Mouse (Mus musculus) hindbrain, embryonic 12.5 days (tissue): Measurements from ENCODE around the gene Gm9736. TPM values are rescaled to one million over a fixed set of nuclear protein-coding genes. Genes with fewer than 3 reads are reported as not detected.
"Not testable (repeated sequence)": the region's sequence is repeated elsewhere in the genome, so short reads cannot be mapped to it uniquely, and the experiment has no call there.

ENCODE experiments used
- ATAC-seq: fragments of 200-750 bp; cut with Nextera tagmentation; 2 replicates; pipeline ENCODE4 v1.8.0; 2017; ENCODE audit warnings: moderate TSS enrichment; ENCODE audit not compliant: low FRiP score
- H3K27ac ChIP-seq: fragments of 300-500 bp; sonication (generic); 2 replicates; pipeline ENCODE4 v1.5.1; 2016; ENCODE audit warnings: mild to moderate bottlenecking
- H3K27me3 ChIP-seq: fragments of 300-500 bp; sonication (generic); 2 replicates; pipeline ENCODE4 v1.6.1; 2016; ENCODE audit warnings: mild to moderate bottlenecking
- H3K36me3 ChIP-seq: fragments of 300-500 bp; sonication (generic); 2 replicates; pipeline ENCODE4 v1.6.1; 2016; ENCODE audit warnings: mild to moderate bottlenecking
- H3K4me1 ChIP-seq: fragments of 300-500 bp; sonication (generic); 2 replicates; pipeline ENCODE4 v1.6.1; 2016
- H3K4me2 ChIP-seq: fragments of 300-500 bp; sonication (generic); replicated peaks from 2 replicates; pipeline ENCODE4 v1.6.1; 2016; ENCODE audit warnings: mild to moderate bottlenecking
- H3K4me3 ChIP-seq: fragments of 300-500 bp; sonication (generic); 2 replicates; pipeline ENCODE4 v1.5.1; 2016; ENCODE audit warnings: mild to moderate bottlenecking
- H3K9ac ChIP-seq: fragments of 300-500 bp; sonication (generic); 2 replicates; pipeline ENCODE4 v1.6.1; 2016; ENCODE audit warnings: mild to moderate bottlenecking, moderate library complexity
- H3K9me3 ChIP-seq: fragments of 300-500 bp; sonication (generic); replicated peaks from 2 replicates; pipeline ENCODE4 v1.6.1; 2016; ENCODE audit warnings: mild to moderate bottlenecking
- WGBS: fragments of 180-500 bp; shearing (Covaris S2); methylation state at CpG from one replicate; pipeline ENCODE4 v1.1.7; 2016; 5-methylcytosine and 5-hydroxymethylcytosine counted together
- polyA plus RNA-seq: library from polyadenylated mRNA; unstranded; fragments of >200 nt; fragmentation: Nextera tagmentation; extraction: Ambion mirVana; gene quantifications from 2 replicates; pipeline ENCODE4 v1.2.1, GENCODE M21; 2016

Gm9736 gene
- polyA plus RNA-seq, 1 experiment from 2014 or later = not detected

DNA sequence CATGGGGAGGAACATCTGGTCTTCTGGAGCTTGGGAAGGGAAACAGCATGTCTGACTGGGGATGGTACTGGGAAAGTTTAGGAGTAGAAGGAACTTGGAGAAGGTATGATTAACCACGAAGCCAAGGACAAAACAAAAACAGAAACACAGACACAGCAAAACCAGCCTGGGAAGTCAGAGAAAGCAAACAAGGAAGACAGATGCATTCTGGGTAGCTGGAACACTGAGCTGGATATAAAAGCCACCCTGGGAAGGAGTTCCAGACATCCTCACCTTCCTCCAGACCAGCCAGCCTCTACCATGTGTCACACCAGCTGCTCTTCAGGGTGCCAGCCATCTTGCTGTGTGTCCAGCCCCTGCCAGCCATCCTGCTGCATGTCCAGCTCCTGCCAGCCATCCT, 35.6 kb downstream of the Gm9736 start, which contains the start of gene Gm10142:
Gene Gm10142, plus strand, starts transcription at position 301 of the 400 bp plus-strand sequence.
- Histone ChIP-seq H3K27ac (no peak within 1 kb of the TSS), H3K9me3 (0 out of 2 replicates have a peak, but pooled peaks cover 6% of the 10 kb centered on the region), H3K27me3 (no peaks in the 10 kb centered on the region), H3K36me3 (no peaks in the 10 kb centered on the region), H3K4me2 (no peak within 1 kb of the TSS), H3K4me1 (no peaks in the 10 kb centered on the region), H3K9ac (no peak within 1 kb of the TSS), H3K4me3 (no peak within 1 kb of the TSS)
- WGBS = 94% methylated on average over 1 of the region's 1 CpGs
- no peak for ATAC-seq

DNA sequence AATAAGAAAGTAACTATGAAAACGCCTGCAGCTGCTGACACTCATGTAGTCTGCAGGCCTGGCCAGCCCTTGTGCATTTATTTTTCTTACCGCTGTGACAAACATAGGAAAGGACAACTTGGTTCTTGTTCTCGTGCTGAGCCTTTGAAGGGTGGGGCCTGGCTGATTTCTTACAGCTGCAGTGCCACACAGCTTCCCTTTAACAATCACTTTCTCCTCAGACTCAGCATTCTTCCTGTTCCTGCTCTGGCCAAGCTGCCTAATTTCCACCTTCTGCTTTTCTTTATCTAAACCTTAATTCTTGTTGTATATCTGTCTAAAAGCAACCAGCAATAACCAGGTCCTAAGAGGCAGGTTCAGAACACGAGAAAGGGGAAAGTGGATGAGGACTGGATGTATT, 37.4 kb downstream of the Gm9736 start:
- Histone ChIP-seq H3K9me3 (0 out of 2 replicates have a peak, but pooled peaks cover 6% of the 10 kb centered on the region), H3K27me3 (no peaks in the 10 kb centered on the region), H3K9ac (no peak overlapping the region), H3K4me2 (no peak overlapping the region), H3K4me3 (no peak overlapping the region), H3K4me1 (no peaks in the 10 kb centered on the region), H3K36me3 (no peaks in the 10 kb centered on the region), H3K27ac (no peak overlapping the region)
- 72% methylated on average over 4 of the region's 4 CpGs for WGBS
- ATAC-seq = no peak

DNA sequence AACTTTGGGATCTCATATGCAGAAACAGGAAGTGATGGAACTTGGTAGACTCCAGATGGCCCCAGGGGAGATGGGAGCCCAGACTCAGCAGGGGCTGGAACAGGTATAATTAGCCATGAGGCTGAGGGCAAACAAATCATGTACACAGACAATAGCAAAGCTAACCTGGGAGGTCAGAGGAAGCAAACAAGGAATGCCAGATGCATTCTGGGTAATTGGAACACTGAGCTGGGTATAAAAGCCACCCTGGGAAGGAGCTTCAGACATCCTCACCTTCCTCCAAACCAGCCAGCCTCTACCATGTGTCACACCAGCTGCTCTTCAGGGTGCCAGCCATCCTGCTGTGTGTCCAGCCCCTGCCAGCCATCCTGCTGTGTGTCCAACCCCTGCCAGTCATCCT, 40.0 kb downstream of the Gm9736 start, which contains the start of gene Gm10024:
Gene Gm10024, plus strand, starts transcription at position 301 of the 400 bp plus-strand sequence.
- ATAC-seq, H3K4me2 ChIP-seq, H3K36me3 ChIP-seq, H3K4me3 ChIP-seq, H3K9ac ChIP-seq, H3K27me3 ChIP-seq, H3K27ac ChIP-seq, H3K4me1 ChIP-seq: not testable (repeated sequence)
- peaks cover 14% of the 10 kb centered on the region; the same call in 1 of the 2 replicates for H3K9me3 ChIP-seq

DNA sequence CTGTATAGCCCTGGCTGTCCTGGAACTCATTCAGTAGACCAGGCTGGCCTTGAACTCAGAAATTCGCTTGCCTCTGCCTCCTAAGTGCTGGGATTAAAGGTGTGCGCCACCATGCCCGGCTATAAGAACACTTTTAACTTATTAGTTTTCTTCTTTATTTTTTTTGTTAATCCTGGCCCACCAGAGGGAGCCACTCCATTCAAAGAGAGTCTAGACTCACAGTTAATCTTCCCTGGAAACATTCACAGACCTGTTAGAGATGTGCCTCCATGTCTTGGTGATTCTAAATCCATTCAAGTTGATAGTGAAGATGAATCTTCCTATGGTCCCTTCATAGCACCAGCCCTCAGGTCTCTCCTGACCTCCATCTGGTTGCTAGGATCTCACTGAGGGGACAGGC, 41.3 kb downstream of the Gm9736 start:
- ATAC-seq = no peak
- no peak overlapping the region for H3K27ac ChIP-seq
- peaks cover 12% of the 10 kb centered on the region; the same call in 1 of the 2 replicates for H3K9me3 ChIP-seq
- H3K27me3 ChIP-seq = no peaks in the 10 kb centered on the region
- WGBS = 73% methylated on average over 3 of the region's 3 CpGs
- H3K36me3 ChIP-seq = no peaks in the 10 kb centered on the region
- H3K9ac ChIP-seq = no peak overlapping the region
- no peaks in the 10 kb centered on the region for H3K4me1 ChIP-seq
- no peak overlapping the region for H3K4me2 ChIP-seq
- H3K4me3 ChIP-seq = no peak overlapping the region

DNA sequence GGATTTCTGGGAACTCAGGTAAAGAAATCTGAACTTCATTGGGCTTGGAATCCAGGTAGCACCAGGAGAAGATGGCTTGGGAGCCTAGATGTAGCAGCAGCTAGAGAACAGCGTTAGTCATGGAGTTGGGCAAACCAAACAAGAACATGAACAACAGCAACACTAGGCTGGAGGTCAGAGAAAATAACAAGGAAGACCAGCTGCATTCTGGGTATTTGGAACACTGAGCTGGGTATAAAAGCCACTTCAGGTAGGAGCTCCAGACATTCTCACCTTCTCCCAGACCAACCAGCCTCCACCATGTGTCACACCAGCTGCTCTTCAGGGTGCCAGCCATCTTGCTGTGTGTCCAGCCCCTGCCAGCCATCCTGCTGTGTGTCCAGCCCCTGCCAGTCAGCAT, 44.8 kb downstream of the Gm9736 start, which contains the start of gene Gm10272:
Gene Gm10272, plus strand, starts transcription at position 301 of the 400 bp plus-strand sequence.
- no peak within 1 kb of the TSS for H3K4me3 ChIP-seq
- H3K9ac ChIP-seq = no peak within 1 kb of the TSS
- no peaks in the 10 kb centered on the region for H3K4me1 ChIP-seq
- H3K4me2 ChIP-seq = no peak within 1 kb of the TSS
- H3K36me3 ChIP-seq = no peaks in the 10 kb centered on the region
- H3K9me3 ChIP-seq = peaks cover 22% of the 10 kb centered on the region
- H3K27me3 ChIP-seq = no peaks in the 10 kb centered on the region
- WGBS = 96% methylated on average over 1 of the region's 1 CpGs
- no peak within 1 kb of the TSS for H3K27ac ChIP-seq
- ATAC-seq = no peak

Other genes starting within 250 kb of the Gm9736 start
- gene Fam207a, start 235.6 kb downstream of the Gm9736 start, polyA plus RNA-seq = 47.3 and 48.0 TPM in 2 replicates
- gene Itgb2, start 221.1 kb downstream of the Gm9736 start, polyA plus RNA-seq = 0.70 and 1.6 TPM in 2 replicates
- gene Pttg1ip, start 169.6 kb downstream of the Gm9736 start, polyA plus RNA-seq = 77.2 and 78.8 TPM in 2 replicates
- 276 and 287 TPM in 2 replicates for gene Sumo3, start 145.3 kb downstream of the Gm9736 start, polyA plus RNA-seq
- 13.2 and 13.3 TPM in 2 replicates for gene Gm49325, start 145.2 kb downstream of the Gm9736 start, polyA plus RNA-seq
- gene Ube2g2, start 129.1 kb downstream of the Gm9736 start, polyA plus RNA-seq = 81.6 and 82.3 TPM in 2 replicates
- gene Tspear, start 64.8 kb downstream of the Gm9736 start, polyA plus RNA-seq = 0.48 and 1.2 TPM in 2 replicates
- not detected in 2 replicates for gene Gm19402, start 60.6 kb downstream of the Gm9736 start, polyA plus RNA-seq
- not detected in 2 replicates for gene Gm9508, start 54.1 kb downstream of the Gm9736 start, polyA plus RNA-seq
- gene Gm10272, start 44.7 kb downstream of the Gm9736 start, polyA plus RNA-seq = not detected in 2 replicates
- not detected in 2 replicates for gene Gm10024, start 39.9 kb downstream of the Gm9736 start, polyA plus RNA-seq
- not detected in 2 replicates for gene Gm10142, start 35.5 kb downstream of the Gm9736 start, polyA plus RNA-seq
- not detected in 2 replicates for gene Krtap12-1, start 30.8 kb downstream of the Gm9736 start, polyA plus RNA-seq
- not detected in 2 replicates for gene Gm10100, start 24.9 kb downstream of the Gm9736 start, polyA plus RNA-seq
- not detected in 2 replicates for gene Gm18596, start 8.7 kb downstream of the Gm9736 start, polyA plus RNA-seq
- not detected in 2 replicates for gene Gm3233, start 8.3 kb upstream of the Gm9736 start, polyA plus RNA-seq
- not detected in 2 replicates for gene Gm3238, start 20.0 kb upstream of the Gm9736 start, polyA plus RNA-seq
- not detected in 2 replicates for gene Gm7138, start 25.6 kb upstream of the Gm9736 start, polyA plus RNA-seq
- gene Gm3250, start 31.2 kb upstream of the Gm9736 start, polyA plus RNA-seq = not detected in 2 replicates
- gene Gm7137, start 36.8 kb upstream of the Gm9736 start, polyA plus RNA-seq = not detected in 2 replicates
- not detected in 2 replicates for gene Gm9639, start 43.7 kb upstream of the Gm9736 start, polyA plus RNA-seq
- gene Gm19668, start 47.8 kb upstream of the Gm9736 start, polyA plus RNA-seq = not detected in 2 replicates
- not detected in 2 replicates for gene Gm9507, start 60.5 kb upstream of the Gm9736 start, polyA plus RNA-seq
- 0.31 TPM in 1 of 2 replicates, not detected in the other for gene Gm2696, start 63.3 kb upstream of the Gm9736 start, polyA plus RNA-seq
- not detected in 2 replicates for gene Krtap10-4, start 75.7 kb upstream of the Gm9736 start, polyA plus RNA-seq
- gene Krtap10-10, start 84.6 kb upstream of the Gm9736 start, polyA plus RNA-seq = not detected in 2 replicates
- not detected in 2 replicates for gene Gm36176, start 95.4 kb upstream of the Gm9736 start, polyA plus RNA-seq
- not detected in 2 replicates for gene Gm10318, start 101.5 kb upstream of the Gm9736 start, polyA plus RNA-seq
- not detected in 2 replicates for gene Gm3285, start 110.6 kb upstream of the Gm9736 start, polyA plus RNA-seq
- gene Lrrc3, start 151.2 kb upstream of the Gm9736 start, polyA plus RNA-seq = 6.8 and 7.4 TPM in 2 replicates
- gene Trpm2, start 219.2 kb upstream of the Gm9736 start, polyA plus RNA-seq = 1.3 and 1.4 TPM in 2 replicates
- gene 1810043G02Rik, start 227.2 kb upstream of the Gm9736 start, polyA plus RNA-seq = 33.8 and 34.8 TPM in 2 replicates